Mouse (Mus musculus) layer of hippocampus, adult 11-12 months (tissue): Measurements from ENCODE around the gene Igsf21.

Experiments
- DNase-seq: peaks from one replicate; pipeline ENCODE4 v3.0.0; 2022; ENCODE audit warnings: low spot score

Igsf21 gene

DNA sequence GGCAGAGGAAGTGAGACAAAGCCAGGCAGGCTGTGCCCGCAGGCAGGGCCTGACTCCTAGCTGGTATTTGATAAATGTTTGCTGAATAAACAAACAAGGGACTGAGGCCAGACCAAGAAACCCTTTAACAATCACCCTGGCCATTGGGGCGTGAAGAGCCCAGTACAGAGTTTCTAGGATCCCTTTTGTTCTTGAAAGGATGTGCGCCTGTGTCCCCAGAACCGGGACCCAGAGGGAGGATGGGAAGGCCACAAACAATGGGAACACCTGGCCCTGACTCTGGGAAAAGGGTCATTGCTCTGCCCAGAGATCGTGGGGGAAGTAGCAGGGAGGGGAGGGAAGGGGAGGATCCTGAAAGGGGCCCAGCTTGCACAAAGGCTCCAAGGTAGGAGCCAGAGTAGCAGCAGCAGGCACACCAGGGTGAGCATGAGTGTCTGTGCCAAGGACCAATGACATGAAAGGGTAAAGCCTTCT is 269.2 kb downstream of the Igsf21 start:
- no peak for DNase-seq
